Mouse (Mus musculus): ENCODE results near the gene Krtap9-5. TPM values are rescaled to one million over a fixed set of nuclear protein-coding genes. Genes with fewer than 3 reads are reported as not detected.

Gene Krtap9-5
- polyA plus RNA-seq, 1 experiment from 2014 or later = not detected

DNA sequence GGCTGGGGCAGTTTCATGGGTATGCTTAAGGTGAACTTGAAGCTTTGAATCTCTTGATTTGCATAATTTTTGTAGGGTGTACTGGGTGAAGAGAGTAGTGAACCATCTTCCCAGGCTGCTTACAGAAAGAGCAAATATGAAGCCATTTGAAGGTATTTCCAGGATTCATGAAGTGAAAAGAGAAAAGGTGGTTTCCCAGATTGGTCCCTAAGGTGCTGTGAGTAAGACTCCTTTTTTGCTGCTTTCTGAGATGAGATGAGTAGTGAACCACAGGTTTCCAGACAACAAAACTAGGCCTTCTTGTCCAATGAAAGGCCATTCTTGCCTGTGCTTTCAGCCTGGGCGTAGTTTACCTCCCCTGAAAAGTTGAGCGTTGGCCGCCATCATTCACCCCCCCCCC is 40.3 kb downstream of the Krtap9-5 start:
- 89% methylated on average over 3 of the region's 3 CpGs for WGBS
- H3K27me3 ChIP-seq (replicated peaks; ENCODE audit: control insufficient read depth, insufficient read depth, low read length) = peaks cover 9% of the 10 kb centered on the region; the same call in 1 of the 2 replicates
- H3K4me1 ChIP-seq (replicated peaks; ENCODE audit: control insufficient read depth, insufficient read depth, low read length) = no peaks in the 10 kb centered on the region
- no peak overlapping the region for H3K9ac ChIP-seq (ENCODE audit: low read depth, low read length)
- no peak for TF ChIP-seq CTCF (IDR thresholded peaks at IDR 0.05; ENCODE audit: low read depth)
- H3K27ac ChIP-seq (ENCODE audit: low read depth, low read length) = no peak overlapping the region
- no peak overlapping the region for H3K4me3 ChIP-seq (ENCODE audit: low read depth, low read length)
- no peak overlapping the region for H3K4me2 ChIP-seq (replicated peaks; ENCODE audit: low read depth)
- no peaks in the 10 kb centered on the region for H3K9me3 ChIP-seq (ENCODE audit: control insufficient read depth)
- ATAC-seq = no peak
- no peaks in the 10 kb centered on the region for H3K36me3 ChIP-seq (ENCODE audit: control insufficient read depth, insufficient read depth)

DNA sequence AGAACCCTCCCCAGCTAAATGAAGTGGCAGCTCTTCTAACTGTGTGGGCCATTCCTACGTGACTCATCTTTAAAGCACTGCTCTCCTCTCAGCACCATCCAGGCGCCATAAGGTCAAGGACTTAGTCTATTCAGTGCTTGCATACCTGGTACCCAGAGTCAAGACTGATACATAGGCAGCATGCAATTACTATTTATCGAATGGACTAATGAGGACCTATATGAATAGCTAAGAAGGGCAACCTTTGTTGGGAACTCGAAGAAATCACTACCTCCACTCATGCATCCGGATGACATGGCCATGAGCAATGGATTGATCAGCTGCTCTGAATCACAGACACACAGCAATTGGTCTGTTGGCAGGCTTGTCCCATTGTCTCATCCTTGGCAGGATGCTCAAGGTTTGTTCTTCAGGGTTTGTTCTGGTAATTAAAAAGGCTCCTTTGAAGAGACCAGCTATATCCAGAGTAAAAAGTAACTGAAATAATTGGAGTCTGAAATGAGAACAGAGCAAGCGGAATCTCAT is 41.7 kb downstream of the Krtap9-5 start:
- TF ChIP-seq CTCF (IDR thresholded peaks at IDR 0.05; ENCODE audit: low read depth) = no peak
- Histone ChIP-seq H3K9me3 (ENCODE audit: control insufficient read depth) (no peaks in the 10 kb centered on the region), H3K4me1 (replicated peaks; ENCODE audit: control insufficient read depth, insufficient read depth, low read length) (no peaks in the 10 kb centered on the region), H3K27me3 (replicated peaks; ENCODE audit: control insufficient read depth, insufficient read depth, low read length) (peaks cover 9% of the 10 kb centered on the region; the same call in 1 of the 2 replicates), H3K4me3 (ENCODE audit: low read depth, low read length) (no peak overlapping the region), H3K36me3 (ENCODE audit: control insufficient read depth, insufficient read depth) (no peaks in the 10 kb centered on the region), H3K9ac (ENCODE audit: low read depth, low read length) (no peak overlapping the region), H3K27ac (ENCODE audit: low read depth, low read length) (no peak overlapping the region), H3K4me2 (replicated peaks; ENCODE audit: low read depth) (no peak overlapping the region)
- WGBS = 82% methylated on average over 6 of the region's 6 CpGs
- no peak for ATAC-seq

DNA sequence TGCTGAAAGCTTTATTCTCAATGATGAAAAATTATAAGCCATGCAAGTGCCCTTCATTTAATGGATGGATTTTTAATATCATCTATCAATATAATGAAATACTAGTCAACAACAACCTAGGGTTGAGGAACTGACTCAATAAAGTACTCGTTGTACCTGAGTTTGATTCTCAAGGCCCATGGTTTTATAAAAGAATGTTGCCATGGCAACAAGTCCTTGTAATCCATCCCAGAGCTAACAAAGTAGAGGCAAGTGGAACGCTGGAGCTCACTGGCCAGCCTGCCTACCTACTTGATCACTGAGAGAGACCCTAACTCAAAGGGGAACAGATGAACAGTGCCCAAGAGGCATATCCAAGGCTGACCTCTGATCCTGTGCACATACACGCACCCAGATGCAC is 42.3 kb downstream of the Krtap9-5 start:
- ATAC-seq = no peak
- Histone ChIP-seq H3K9ac (ENCODE audit: low read depth, low read length) (no peak overlapping the region), H3K4me2 (replicated peaks; ENCODE audit: low read depth) (no peak overlapping the region), H3K9me3 (ENCODE audit: control insufficient read depth) (no peaks in the 10 kb centered on the region), H3K27ac (ENCODE audit: low read depth, low read length) (no peak overlapping the region), H3K27me3 (replicated peaks; ENCODE audit: control insufficient read depth, insufficient read depth, low read length) (peaks cover 9% of the 10 kb centered on the region; the same call in 1 of the 2 replicates), H3K4me1 (replicated peaks; ENCODE audit: control insufficient read depth, insufficient read depth, low read length) (no peaks in the 10 kb centered on the region), H3K4me3 (ENCODE audit: low read depth, low read length) (no peak overlapping the region), H3K36me3 (ENCODE audit: control insufficient read depth, insufficient read depth) (no peaks in the 10 kb centered on the region)
- no peak for TF ChIP-seq CTCF (IDR thresholded peaks at IDR 0.05; ENCODE audit: low read depth)
- 73% methylated on average over 3 of the region's 3 CpGs for WGBS

DNA sequence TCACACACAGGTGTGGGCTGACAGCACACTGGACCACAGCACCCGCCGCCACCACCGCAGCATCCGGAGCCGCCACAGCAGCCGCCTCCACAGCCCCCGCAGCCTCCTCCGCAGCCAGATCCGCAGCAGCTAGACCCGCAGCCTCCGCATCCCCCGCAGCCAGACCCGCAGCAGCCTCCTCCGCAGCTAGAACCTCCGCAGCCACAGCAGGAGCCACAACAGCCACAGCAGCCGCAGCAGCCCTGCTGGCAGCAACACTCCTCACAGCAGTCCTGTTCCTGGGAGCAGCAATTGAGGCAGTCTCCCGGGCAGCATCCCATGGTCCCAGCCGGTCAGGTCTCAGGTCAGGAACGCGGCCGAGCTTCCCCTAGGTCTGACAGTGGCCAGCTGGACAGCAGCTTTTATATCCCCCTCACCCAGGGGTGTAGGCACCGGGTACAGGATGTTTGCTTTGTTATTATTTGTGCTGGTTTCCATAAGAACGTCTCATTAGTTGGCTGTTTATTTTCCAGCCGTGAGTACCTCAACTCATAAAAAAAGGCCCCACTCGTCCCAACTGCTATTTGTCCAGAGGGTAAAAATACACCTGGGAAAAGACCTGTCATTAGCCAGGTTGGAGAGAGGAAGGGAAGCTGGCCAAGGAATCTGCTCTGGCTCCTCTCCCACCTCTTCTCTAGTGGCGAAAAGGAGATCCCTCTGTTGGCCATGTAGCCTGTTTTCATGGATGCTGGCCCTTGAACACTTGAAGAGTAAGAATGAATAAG is 45.5 kb downstream of the Krtap9-5 start, which contains the start of gene Krtap17-1:
Krtap17-1 (minus strand) TSS at position 375 of the 764 bp plus-strand sequence.
- Histone ChIP-seq H3K9me3 (ENCODE audit: control insufficient read depth) (no peaks in the 10 kb centered on the region), H3K4me3 (ENCODE audit: low read depth, low read length) (no peak within 1 kb of the TSS), H3K27ac (ENCODE audit: low read depth, low read length) (no peak within 1 kb of the TSS), H3K4me1 (replicated peaks; ENCODE audit: control insufficient read depth, insufficient read depth, low read length) (no peaks in the 10 kb centered on the region), H3K4me2 (replicated peaks; ENCODE audit: low read depth) (no peak within 1 kb of the TSS), H3K9ac (ENCODE audit: low read depth, low read length) (no peak within 1 kb of the TSS), H3K36me3 (ENCODE audit: control insufficient read depth, insufficient read depth) (no peaks in the 10 kb centered on the region), H3K27me3 (replicated peaks; ENCODE audit: control insufficient read depth, insufficient read depth, low read length) (peaks cover 15% of the 10 kb centered on the region; the same call in 1 of the 2 replicates)
- 13% methylated on average over 26 of the region's 26 CpGs for WGBS
- no peak for TF ChIP-seq CTCF (IDR thresholded peaks at IDR 0.05; ENCODE audit: low read depth)
- ATAC-seq = no peak

DNA sequence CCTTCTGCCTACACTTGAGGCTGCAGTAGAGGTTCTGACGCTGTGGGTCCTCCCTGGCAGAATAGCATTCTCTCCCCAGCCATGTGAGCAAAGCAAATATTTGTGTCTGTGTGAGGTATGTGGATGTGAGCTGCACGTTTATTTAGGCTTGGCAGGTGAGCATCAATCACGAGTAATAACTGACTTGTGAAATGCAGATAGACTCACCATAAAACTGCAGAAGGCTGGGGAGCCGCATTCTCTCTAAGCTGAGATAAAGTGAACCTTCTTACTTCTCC is 46.0 kb downstream of the Krtap9-5 start:
- WGBS = 15% methylated on average over 4 of the region's 4 CpGs
- no peak for TF ChIP-seq CTCF (IDR thresholded peaks at IDR 0.05; ENCODE audit: low read depth)
- Histone ChIP-seq H3K36me3 (ENCODE audit: control insufficient read depth, insufficient read depth) (no peaks in the 10 kb centered on the region), H3K27me3 (replicated peaks; ENCODE audit: control insufficient read depth, insufficient read depth, low read length) (peaks cover 15% of the 10 kb centered on the region; the same call in 1 of the 2 replicates), H3K27ac (ENCODE audit: low read depth, low read length) (no peak overlapping the region), H3K4me1 (replicated peaks; ENCODE audit: control insufficient read depth, insufficient read depth, low read length) (no peaks in the 10 kb centered on the region), H3K9me3 (ENCODE audit: control insufficient read depth) (no peaks in the 10 kb centered on the region), H3K9ac (ENCODE audit: low read depth, low read length) (no peak overlapping the region), H3K4me3 (ENCODE audit: low read depth, low read length) (no peak overlapping the region), H3K4me2 (replicated peaks; ENCODE audit: low read depth) (no peak overlapping the region)
- ATAC-seq = no peak

DNA sequence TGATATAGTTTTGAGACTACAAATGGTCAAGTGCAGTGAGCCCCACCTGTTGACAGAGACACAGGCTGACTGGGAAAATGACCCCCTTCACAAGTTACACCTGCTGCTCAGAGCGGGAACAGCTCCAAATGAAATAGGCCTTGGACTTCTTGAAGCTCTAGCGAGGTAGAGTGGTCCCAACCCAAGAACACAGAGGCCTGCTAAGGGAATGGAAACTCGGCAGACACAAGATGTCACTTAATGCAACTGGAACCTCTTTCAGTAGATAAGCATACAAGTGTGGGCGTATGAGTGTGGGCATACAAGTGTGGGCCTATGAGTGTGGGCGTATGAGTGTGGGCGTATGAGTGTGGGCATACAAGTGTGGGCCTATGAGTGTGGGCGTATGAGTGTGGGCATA is 50.8 kb downstream of the Krtap9-5 start:
- no peak for TF ChIP-seq CTCF (IDR thresholded peaks at IDR 0.05; ENCODE audit: low read depth)
- H3K9ac ChIP-seq (ENCODE audit: low read depth, low read length) = no peak overlapping the region
- no peaks in the 10 kb centered on the region for H3K9me3 ChIP-seq (ENCODE audit: control insufficient read depth)
- no peak overlapping the region for H3K4me2 ChIP-seq (replicated peaks; ENCODE audit: low read depth)
- no peak overlapping the region for H3K4me3 ChIP-seq (ENCODE audit: low read depth, low read length)
- H3K4me1 ChIP-seq (replicated peaks; ENCODE audit: control insufficient read depth, insufficient read depth, low read length) = no peaks in the 10 kb centered on the region
- peaks cover 6% of the 10 kb centered on the region; the same call in 1 of the 2 replicates for H3K27me3 ChIP-seq (replicated peaks; ENCODE audit: control insufficient read depth, insufficient read depth, low read length)
- H3K27ac ChIP-seq (ENCODE audit: low read depth, low read length) = no peak overlapping the region
- ATAC-seq = no peak
- no peaks in the 10 kb centered on the region for H3K36me3 ChIP-seq (ENCODE audit: control insufficient read depth, insufficient read depth)
- 91% methylated on average over 7 of the region's 7 CpGs for WGBS

Other genes starting within 250 kb of the Krtap9-5 start
- gene Gm14180, start 214.2 kb upstream of the Krtap9-5 start, polyA plus RNA-seq (2015; fragmentation: Nextera tagmentation; extraction: Ambion mirVana) = not detected in 2 replicates
- not detected in 2 replicates for gene Gm11595, start 175.6 kb upstream of the Krtap9-5 start, polyA plus RNA-seq (2015; fragmentation: Nextera tagmentation; extraction: Ambion mirVana)
- gene Krtap4-8, start 167.8 kb upstream of the Krtap9-5 start, polyA plus RNA-seq (2015; fragmentation: Nextera tagmentation; extraction: Ambion mirVana) = not detected in 2 replicates
- gene Krtap4-9, start 163.3 kb upstream of the Krtap9-5 start, polyA plus RNA-seq (2015; fragmentation: Nextera tagmentation; extraction: Ambion mirVana) = not detected in 2 replicates
- gene Gm11596, start 155.0 kb upstream of the Krtap9-5 start, polyA plus RNA-seq (2015; fragmentation: Nextera tagmentation; extraction: Ambion mirVana) = not detected in 2 replicates
- not detected in 2 replicates for gene Gm11569, start 149.5 kb upstream of the Krtap9-5 start, polyA plus RNA-seq (2015; fragmentation: Nextera tagmentation; extraction: Ambion mirVana)
- not detected in 2 replicates for gene Gm11554, start 144.0 kb upstream of the Krtap9-5 start, polyA plus RNA-seq (2015; fragmentation: Nextera tagmentation; extraction: Ambion mirVana)
- not detected in 2 replicates for gene Krtap4-13, start 138.6 kb upstream of the Krtap9-5 start, polyA plus RNA-seq (2015; fragmentation: Nextera tagmentation; extraction: Ambion mirVana)
- not detected in 2 replicates for gene Gm11564, start 132.8 kb upstream of the Krtap9-5 start, polyA plus RNA-seq (2015; fragmentation: Nextera tagmentation; extraction: Ambion mirVana)
- gene 2300003K06Rik, start 110.4 kb upstream of the Krtap9-5 start, polyA plus RNA-seq (2015; fragmentation: Nextera tagmentation; extraction: Ambion mirVana) = not detected in 2 replicates
- gene Krtap4-16, start 96.9 kb upstream of the Krtap9-5 start, polyA plus RNA-seq (2015; fragmentation: Nextera tagmentation; extraction: Ambion mirVana) = 0.16 TPM in 1 of 2 replicates, not detected in the other
- not detected in 2 replicates for gene Gm11568, start 90.6 kb upstream of the Krtap9-5 start, polyA plus RNA-seq (2015; fragmentation: Nextera tagmentation; extraction: Ambion mirVana)
- not detected in 2 replicates for gene Gm11559, start 84.0 kb upstream of the Krtap9-5 start, polyA plus RNA-seq (2015; fragmentation: Nextera tagmentation; extraction: Ambion mirVana)
- gene Krtap9-1, start 75.1 kb upstream of the Krtap9-5 start, polyA plus RNA-seq (2015; fragmentation: Nextera tagmentation; extraction: Ambion mirVana) = not detected in 2 replicates
- gene Gm11567, start 69.3 kb upstream of the Krtap9-5 start, polyA plus RNA-seq (2015; fragmentation: Nextera tagmentation; extraction: Ambion mirVana) = not detected in 2 replicates
- not detected in 2 replicates for gene Krtap31-1, start 40.6 kb upstream of the Krtap9-5 start, polyA plus RNA-seq (2015; fragmentation: Nextera tagmentation; extraction: Ambion mirVana)
- not detected in 2 replicates for gene Gm11565, start 33.7 kb upstream of the Krtap9-5 start, polyA plus RNA-seq (2015; fragmentation: Nextera tagmentation; extraction: Ambion mirVana)
- gene Krtap31-2, start 12.2 kb upstream of the Krtap9-5 start, polyA plus RNA-seq (2015; fragmentation: Nextera tagmentation; extraction: Ambion mirVana) = not detected in 2 replicates
- gene Krtap29-1, start 30.6 kb downstream of the Krtap9-5 start, polyA plus RNA-seq (2015; fragmentation: Nextera tagmentation; extraction: Ambion mirVana) = not detected in 2 replicates
- not detected in 2 replicates for gene Krtap16-1, start 38.1 kb downstream of the Krtap9-5 start, polyA plus RNA-seq (2015; fragmentation: Nextera tagmentation; extraction: Ambion mirVana)
- gene Krtap17-1, start 45.5 kb downstream of the Krtap9-5 start, polyA plus RNA-seq (2015; fragmentation: Nextera tagmentation; extraction: Ambion mirVana) = 0.16 TPM in 1 of 2 replicates, not detected in the other
- gene Krt33a, start 67.7 kb downstream of the Krtap9-5 start, polyA plus RNA-seq (2015; fragmentation: Nextera tagmentation; extraction: Ambion mirVana) = not detected in 2 replicates
- gene Krt33b, start 81.4 kb downstream of the Krtap9-5 start, polyA plus RNA-seq (2015; fragmentation: Nextera tagmentation; extraction: Ambion mirVana) = not detected in 2 replicates
- gene Krt34, start 93.1 kb downstream of the Krtap9-5 start, polyA plus RNA-seq (2015; fragmentation: Nextera tagmentation; extraction: Ambion mirVana) = not detected in 2 replicates
- gene Krt31, start 102.1 kb downstream of the Krtap9-5 start, polyA plus RNA-seq (2015; fragmentation: Nextera tagmentation; extraction: Ambion mirVana) = 0.07 TPM in 1 of 2 replicates, not detected in the other
- not detected in 2 replicates for gene Krt32, start 139.8 kb downstream of the Krtap9-5 start, polyA plus RNA-seq (2015; fragmentation: Nextera tagmentation; extraction: Ambion mirVana)
- gene Krt35, start 147.8 kb downstream of the Krtap9-5 start, polyA plus RNA-seq (2015; fragmentation: Nextera tagmentation; extraction: Ambion mirVana) = 0.26 and 0.44 TPM in 2 replicates
- gene Krt36, start 157.2 kb downstream of the Krtap9-5 start, polyA plus RNA-seq (2015; fragmentation: Nextera tagmentation; extraction: Ambion mirVana) = 0.09 and 0.16 TPM in 2 replicates
- not detected in 2 replicates for gene Krt13, start 173.1 kb downstream of the Krtap9-5 start, polyA plus RNA-seq (2015; fragmentation: Nextera tagmentation; extraction: Ambion mirVana)
- gene Krt15, start 187.5 kb downstream of the Krtap9-5 start, polyA plus RNA-seq (2015; fragmentation: Nextera tagmentation; extraction: Ambion mirVana) = 1.2 and 1.5 TPM in 2 replicates
- gene Krt19, start 200.2 kb downstream of the Krtap9-5 start, polyA plus RNA-seq (2015; fragmentation: Nextera tagmentation; extraction: Ambion mirVana) = 491 and 533 TPM in 2 replicates
- not detected in 2 replicates for gene Krt9, start 244.8 kb downstream of the Krtap9-5 start, polyA plus RNA-seq (2015; fragmentation: Nextera tagmentation; extraction: Ambion mirVana)

All from intestine, postnatal 0 days (tissue).